Mouse (Mus musculus): ENCODE measurements around the gene Tubb2a. TPM values are rescaled to one million over a fixed set of nuclear protein-coding genes. Genes with fewer than 3 reads are reported as not detected.

Tubb2a gene
- polyA plus RNA-seq, 1 experiment from 2014 or later = 170 TPM

GRCm38 (mm10) chr13:34109035-34109676 lies 31.3 kb upstream of the Tubb2a start:
- H3K9ac ChIP-seq = no peak overlapping the region
- no peak overlapping the region for H3K27ac ChIP-seq
- no peak overlapping the region for H3K4me2 ChIP-seq (replicated peaks)
- no peaks in the 10 kb centered on the region for H3K4me1 ChIP-seq (replicated peaks)
- ATAC-seq = no peak
- no peaks in the 10 kb centered on the region for H3K9me3 ChIP-seq
- no peak overlapping the region for H3K4me3 ChIP-seq (replicated peaks)
- 81% methylated on average over 4 of the region's 4 CpGs for WGBS
- no peaks in the 10 kb centered on the region for H3K36me3 ChIP-seq
- H3K27me3 ChIP-seq (replicated peaks) = no peaks in the 10 kb centered on the region

DNA sequence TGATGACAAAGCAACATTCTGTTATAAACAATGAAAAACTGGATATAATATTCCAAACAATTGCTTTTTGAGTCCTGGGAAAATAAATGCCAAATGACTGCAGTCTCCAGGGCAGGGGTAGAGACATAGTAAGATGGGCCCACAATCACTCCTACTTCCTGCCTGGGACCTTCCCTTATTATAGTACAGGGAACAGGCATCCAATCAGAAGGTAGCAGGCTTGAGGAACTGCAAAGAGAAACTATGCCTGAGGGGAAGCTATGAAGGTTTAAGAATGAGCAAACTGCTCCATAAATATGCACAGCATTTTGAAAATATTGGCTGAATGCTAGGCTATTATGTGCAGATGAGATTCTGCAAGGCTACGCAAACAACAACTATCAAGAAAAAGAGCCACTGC lies 29.2 kb upstream of the Tubb2a start:
- no peak overlapping the region for H3K27ac ChIP-seq
- H3K9ac ChIP-seq = no peak overlapping the region
- no peak overlapping the region for H3K4me3 ChIP-seq (replicated peaks)
- no peak for ATAC-seq
- H3K27me3 ChIP-seq (replicated peaks) = no peaks in the 10 kb centered on the region
- WGBS = 100% methylated on average over 1 of the region's 1 CpGs
- H3K4me1 ChIP-seq (replicated peaks) = no peaks in the 10 kb centered on the region
- H3K4me2 ChIP-seq (replicated peaks) = no peak overlapping the region
- H3K36me3 ChIP-seq = no peaks in the 10 kb centered on the region
- no peaks in the 10 kb centered on the region for H3K9me3 ChIP-seq

- Histone ChIP-seq H3K9me3 (no peaks in the 10 kb centered on the region), H3K36me3 (no peaks in the 10 kb centered on the region), H3K27ac (no peak overlapping the region), H3K27me3 (replicated peaks) (no peaks in the 10 kb centered on the region), H3K9ac (no peak overlapping the region), H3K4me3 (replicated peaks) (no peak overlapping the region), H3K4me2 (replicated peaks) (no peak overlapping the region), H3K4me1 (replicated peaks) (no peaks in the 10 kb centered on the region)
- WGBS = 89% methylated on average over 2 of the region's 2 CpGs
- no peak for ATAC-seq
Measured at GRCm38 (mm10) chr13:34106256-34106655, 28.4 kb upstream of the Tubb2a start.

GRCm38 (mm10) chr13:34105364-34105763 lies 27.6 kb upstream of the Tubb2a start:
- H3K27me3 ChIP-seq (replicated peaks) = no peaks in the 10 kb centered on the region
- no peak overlapping the region for H3K27ac ChIP-seq
- no peaks in the 10 kb centered on the region for H3K9me3 ChIP-seq
- H3K36me3 ChIP-seq = no peaks in the 10 kb centered on the region
- H3K4me2 ChIP-seq (replicated peaks) = no peak overlapping the region
- no peak for ATAC-seq
- H3K9ac ChIP-seq = no peak overlapping the region
- WGBS = 74% methylated on average over 1 of the region's 1 CpGs
- no peaks in the 10 kb centered on the region for H3K4me1 ChIP-seq (replicated peaks)
- no peak overlapping the region for H3K4me3 ChIP-seq (replicated peaks)

GRCm38 (mm10) chr13:34101908-34102307 lies 24.1 kb upstream of the Tubb2a start:
- Histone ChIP-seq H3K27me3 (replicated peaks) (no peaks in the 10 kb centered on the region), H3K4me3 (replicated peaks) (no peak overlapping the region), H3K27ac (no peak overlapping the region), H3K4me2 (replicated peaks) (no peak overlapping the region), H3K9ac (no peak overlapping the region), H3K36me3 (no peaks in the 10 kb centered on the region), H3K4me1 (replicated peaks) (no peaks in the 10 kb centered on the region), H3K9me3 (no peaks in the 10 kb centered on the region)
- WGBS = 81% methylated on average over 9 of the region's 9 CpGs
- no peak for ATAC-seq

DNA sequence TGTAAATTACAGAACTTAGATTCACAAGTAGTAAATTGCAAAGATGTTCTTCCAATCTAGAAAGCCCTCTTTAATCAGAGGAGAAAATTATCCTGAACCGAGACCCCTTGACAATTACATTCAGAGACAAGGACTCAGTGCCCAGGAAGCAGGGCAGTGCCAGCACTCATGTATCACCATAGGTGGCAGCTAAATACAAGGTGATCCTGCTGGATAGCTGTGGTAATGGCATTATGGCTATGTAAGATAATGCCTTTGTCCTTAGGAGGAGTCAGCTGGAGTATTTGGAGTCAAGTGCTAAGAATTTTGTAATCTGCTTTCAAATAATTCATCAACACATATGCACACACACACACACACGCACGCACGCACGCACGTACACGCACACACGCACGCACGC lies 23.4 kb upstream of the Tubb2a start:
- Histone ChIP-seq H3K27me3 (replicated peaks) (no peaks in the 10 kb centered on the region), H3K4me1 (replicated peaks) (no peaks in the 10 kb centered on the region), H3K36me3 (no peaks in the 10 kb centered on the region), H3K27ac (no peak overlapping the region), H3K4me2 (replicated peaks) (no peak overlapping the region), H3K9ac (no peak overlapping the region), H3K4me3 (replicated peaks) (no peak overlapping the region), H3K9me3 (no peaks in the 10 kb centered on the region)
- 95% methylated on average over 10 of the region's 10 CpGs for WGBS
- no peak for ATAC-seq

DNA sequence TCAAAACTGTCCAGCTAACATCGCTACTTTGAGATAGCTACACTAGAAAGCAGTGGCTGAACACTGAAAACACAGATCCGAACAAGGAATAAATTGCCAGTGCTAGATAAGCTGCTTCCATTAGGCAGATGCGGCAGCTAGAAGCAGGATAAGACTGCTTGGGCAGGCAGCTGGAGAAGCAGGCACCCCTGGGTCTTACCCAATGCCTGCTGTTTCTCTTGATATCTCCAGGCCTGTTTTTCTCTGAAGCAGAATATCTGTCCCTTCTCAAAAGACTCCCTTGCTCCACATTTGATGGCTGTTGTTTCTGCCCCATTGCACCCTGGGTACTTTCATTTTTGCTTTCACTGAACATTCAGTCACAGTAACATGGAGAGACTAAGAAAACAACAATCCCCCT lies 22.9 kb upstream of the Tubb2a start:
- no peak for ATAC-seq
- Histone ChIP-seq H3K27me3 (replicated peaks) (no peaks in the 10 kb centered on the region), H3K36me3 (no peaks in the 10 kb centered on the region), H3K4me1 (replicated peaks) (no peaks in the 10 kb centered on the region), H3K4me2 (replicated peaks) (no peak overlapping the region), H3K27ac (no peak overlapping the region), H3K9me3 (no peaks in the 10 kb centered on the region), H3K4me3 (replicated peaks) (no peak overlapping the region), H3K9ac (no peak overlapping the region)
- 75% methylated on average over 3 of the region's 3 CpGs for WGBS

- H3K4me3 ChIP-seq (replicated peaks) = no peak overlapping the region
- no peaks in the 10 kb centered on the region for H3K36me3 ChIP-seq
- ATAC-seq = no peak
- no peak overlapping the region for H3K9ac ChIP-seq
- no peak overlapping the region for H3K27ac ChIP-seq
- no peak overlapping the region for H3K4me2 ChIP-seq (replicated peaks)
- no peaks in the 10 kb centered on the region for H3K4me1 ChIP-seq (replicated peaks)
- H3K9me3 ChIP-seq = no peaks in the 10 kb centered on the region
- H3K27me3 ChIP-seq (replicated peaks) = no peaks in the 10 kb centered on the region
- 75% methylated on average over 3 of the region's 3 CpGs for WGBS
Measured at GRCm38 (mm10) chr13:34097086-34097485, 19.3 kb upstream of the Tubb2a start.

- H3K27me3 ChIP-seq (replicated peaks) = no peaks in the 10 kb centered on the region
- H3K27ac ChIP-seq = no peak overlapping the region
Measured at GRCm38 (mm10) chr13:34096455-34096854, 18.6 kb upstream of the Tubb2a start.

GRCm38 (mm10) chr13:34095542-34096435 lies 18.0 kb upstream of the Tubb2a start:
- no peak overlapping the region for H3K4me2 ChIP-seq (replicated peaks)
- WGBS = 49% methylated on average over 6 of the region's 7 CpGs

More at GRCm38 (mm10) chr13:34096455-34096854, 18.6 kb upstream of the Tubb2a start:
- no peak for ATAC-seq
- Histone ChIP-seq H3K9me3 (no peaks in the 10 kb centered on the region), H3K4me2 (replicated peaks) (no peak overlapping the region), H3K36me3 (no peaks in the 10 kb centered on the region), H3K9ac (no peak overlapping the region), H3K4me1 (replicated peaks) (no peaks in the 10 kb centered on the region), H3K4me3 (replicated peaks) (no peak overlapping the region)
- 63% methylated on average over 4 of the region's 4 CpGs for WGBS

GRCm38 (mm10) chr13:34089358-34089757 lies 11.6 kb upstream of the Tubb2a start:
- Histone ChIP-seq H3K27me3 (replicated peaks) (no peaks in the 10 kb centered on the region), H3K9ac (no peak overlapping the region), H3K36me3 (no peaks in the 10 kb centered on the region), H3K4me1 (replicated peaks) (no peaks in the 10 kb centered on the region), H3K9me3 (no peaks in the 10 kb centered on the region), H3K4me3 (replicated peaks) (no peak overlapping the region), H3K4me2 (replicated peaks) (no peak overlapping the region), H3K27ac (no peak overlapping the region)
- no peak for ATAC-seq
- 37% methylated on average over 3 of the region's 3 CpGs for WGBS

More at GRCm38 (mm10) chr13:34095542-34096435, 18.0 kb upstream of the Tubb2a start:
- Histone ChIP-seq H3K27me3 (replicated peaks) (no peaks in the 10 kb centered on the region), H3K9me3 (no peaks in the 10 kb centered on the region), H3K9ac (no peak overlapping the region), H3K27ac (no peak overlapping the region), H3K4me1 (replicated peaks) (no peaks in the 10 kb centered on the region), H3K36me3 (no peaks in the 10 kb centered on the region), H3K4me3 (replicated peaks) (no peak overlapping the region)
- ATAC-seq = no peak

GRCm38 (mm10) chr13:34088871-34089288 lies 11.1 kb upstream of the Tubb2a start:
- Histone ChIP-seq H3K9me3 (no peaks in the 10 kb centered on the region), H3K4me1 (replicated peaks) (no peaks in the 10 kb centered on the region), H3K27ac (no peak overlapping the region), H3K36me3 (no peaks in the 10 kb centered on the region), H3K4me3 (replicated peaks) (no peak overlapping the region), H3K27me3 (replicated peaks) (no peaks in the 10 kb centered on the region), H3K9ac (no peak overlapping the region), H3K4me2 (replicated peaks) (no peak overlapping the region)
- WGBS = 37% methylated on average over 7 of the region's 7 CpGs
- peak; percentile 63 for ATAC-seq
